Mouse (Mus musculus) natural killer cell, adult 2 months (primary cell): ENCODE data around the gene Pa2g4.
"Not testable (repeated sequence)": the region's sequence is repeated elsewhere in the genome, so short reads cannot be mapped to it uniquely, and the experiment has no call there.

Source experiments
- DNase-seq, 2 experiments: peaks; one replicate each; pipeline ENCODE4 v3.0.0; 2022; ENCODE audit warnings: low spot score in 2 of 2

Pa2g4 gene

DNA sequence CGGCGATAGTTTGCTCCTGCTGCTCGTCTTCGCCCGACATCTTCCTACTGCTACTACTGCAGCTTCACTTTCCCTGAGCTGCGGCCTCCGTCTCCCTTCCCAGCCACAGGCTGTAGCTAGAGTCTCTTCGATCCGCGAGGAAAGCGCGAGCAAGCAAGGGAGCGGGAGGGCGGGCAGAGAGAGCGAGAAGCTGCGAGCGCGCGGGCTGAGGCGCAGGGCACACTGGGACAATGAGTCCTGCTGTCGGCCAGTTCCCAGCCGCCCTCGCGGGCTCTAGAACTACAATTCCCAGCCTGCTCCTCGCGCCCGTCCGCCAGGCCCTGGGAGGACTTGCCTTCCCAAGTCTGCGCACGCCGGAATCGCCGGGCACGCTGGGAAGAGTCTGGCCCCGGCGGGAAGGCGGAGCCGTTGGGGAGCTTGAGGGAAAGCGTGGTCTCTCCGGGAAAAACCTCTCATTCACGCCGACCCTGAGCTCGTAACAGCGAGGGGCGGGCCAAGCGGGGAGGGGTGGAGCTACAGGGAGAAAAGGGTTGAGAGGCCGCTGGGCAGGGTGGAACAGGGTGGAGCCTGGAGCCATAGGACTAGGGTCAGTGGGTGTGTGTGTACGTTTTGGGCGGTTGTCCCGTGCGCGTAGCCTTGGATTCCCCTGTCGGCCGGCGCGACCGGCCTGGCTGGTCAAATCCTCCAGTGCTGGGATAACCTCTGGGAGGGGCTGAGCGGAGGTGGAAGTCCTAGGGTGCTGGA lies at the start of gene Pa2g4:
Gene Pa2g4 (minus strand): TSS at position 200 of the 744 bp plus-strand sequence.
- DNase-seq = peak; percentile 87 to 88

DNA sequence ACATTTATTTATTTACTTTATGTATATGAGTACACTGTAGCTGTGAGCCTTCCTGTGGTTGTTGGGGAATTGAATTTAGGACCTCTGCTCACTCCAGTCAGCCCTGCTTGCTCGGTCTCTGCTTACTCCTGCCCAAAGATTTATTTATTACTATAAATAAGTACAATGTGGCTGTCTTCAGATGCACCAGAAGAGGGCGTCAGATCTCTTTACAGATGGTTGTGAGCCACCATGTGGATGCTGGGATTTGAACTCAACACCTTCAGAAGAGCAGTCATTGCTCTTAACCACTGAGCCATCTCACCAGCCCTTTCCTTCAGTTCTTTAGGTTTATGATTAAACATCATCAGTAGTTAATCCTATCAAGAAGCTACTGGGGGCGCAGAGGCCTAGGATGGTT lies 49.1 kb upstream of the Pa2g4 start:
- DNase-seq = no peak

- DNase-seq = not testable (repeated sequence)
Observed at GRCm38 (mm10) chr10:128613820-128614219, 48.0 kb upstream of the Pa2g4 start.

GRCm38 (mm10) chr10:128613154-128613440 lies 47.3 kb upstream of the Pa2g4 start:
- DNase-seq = no peak

GRCm38 (mm10) chr10:128612433-128613153 lies 46.8 kb upstream of the Pa2g4 start:
- peak; percentile 55 to 76 for DNase-seq

- no peak for DNase-seq
Observed at GRCm38 (mm10) chr10:128606483-128606882, 40.7 kb upstream of the Pa2g4 start.

DNA sequence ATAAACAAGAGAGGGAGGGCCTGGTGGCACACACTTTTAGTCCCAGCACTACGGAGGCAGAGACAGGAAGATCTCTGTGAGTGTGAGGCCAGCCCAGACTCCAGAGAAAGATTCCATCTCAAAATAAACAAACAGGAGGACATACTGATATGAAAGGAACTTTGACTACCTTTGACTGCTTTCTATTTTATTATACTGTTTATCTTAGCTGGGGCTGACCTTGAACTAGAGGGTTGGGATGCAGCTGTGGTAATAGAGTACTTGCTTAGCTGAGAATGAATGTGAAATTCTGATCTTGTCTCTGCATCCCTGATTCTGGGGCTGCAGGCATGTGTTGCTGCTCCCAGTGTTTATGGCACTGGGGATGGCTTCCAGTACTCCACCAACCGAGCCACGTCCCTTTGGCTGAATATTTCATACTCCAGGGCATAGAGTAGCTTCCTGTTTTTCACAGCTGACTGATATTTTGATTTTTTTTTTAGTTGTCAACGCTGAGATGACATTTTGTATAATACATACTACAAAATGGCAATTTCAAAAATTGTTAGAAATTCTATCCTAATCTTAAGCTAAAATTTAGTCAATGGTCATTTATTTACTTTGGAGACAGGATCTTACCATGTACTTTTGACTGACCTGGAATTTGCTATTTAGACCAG lies 36.8 kb upstream of the Pa2g4 start:
- DNase-seq = no peak

DNA sequence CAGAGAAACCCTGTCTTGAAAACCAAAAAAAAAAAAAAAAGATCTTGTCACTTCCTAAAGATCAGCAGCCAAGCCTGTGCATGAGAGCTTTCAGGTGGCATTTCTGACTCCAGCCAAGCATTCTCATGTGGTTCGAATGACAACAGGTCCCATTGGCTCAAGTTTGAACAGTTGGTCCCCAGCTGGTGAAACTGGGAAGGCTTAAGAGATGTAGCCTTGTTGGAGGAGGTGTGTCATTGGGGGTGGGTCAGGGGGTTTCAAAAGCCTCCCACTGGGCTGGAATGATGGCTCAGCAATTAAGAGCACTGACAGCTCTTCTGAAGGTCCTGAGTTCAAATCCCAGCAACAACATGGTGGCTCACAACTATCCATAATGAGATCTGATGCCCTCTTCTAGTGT lies 35.7 kb upstream of the Pa2g4 start:
- DNase-seq = no peak

GRCm38 (mm10) chr10:128598476-128598875 lies 32.7 kb upstream of the Pa2g4 start:
- no peak for DNase-seq

GRCm38 (mm10) chr10:128592797-128593196 lies 27.0 kb upstream of the Pa2g4 start:
- no peak for DNase-seq

DNA sequence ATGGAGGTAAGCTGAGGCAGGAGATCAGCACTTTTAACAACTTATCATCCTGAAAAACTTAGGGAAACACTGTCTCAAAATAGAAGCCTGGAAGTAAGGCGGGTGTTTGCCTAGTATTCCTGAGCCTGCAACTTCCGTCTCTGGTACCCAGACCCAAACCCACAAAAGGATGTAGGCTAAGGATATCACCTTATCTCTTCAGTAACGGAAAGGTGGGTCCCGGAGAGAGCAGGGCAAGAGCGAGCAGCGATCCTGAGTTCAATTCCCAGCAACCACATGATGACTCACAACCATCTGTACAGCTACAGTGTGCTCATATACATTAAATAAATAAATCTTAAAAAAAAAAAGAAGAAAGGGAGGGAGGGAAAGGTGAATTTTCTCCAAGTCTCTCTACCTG lies 25.6 kb upstream of the Pa2g4 start:
- no peak for DNase-seq

DNA sequence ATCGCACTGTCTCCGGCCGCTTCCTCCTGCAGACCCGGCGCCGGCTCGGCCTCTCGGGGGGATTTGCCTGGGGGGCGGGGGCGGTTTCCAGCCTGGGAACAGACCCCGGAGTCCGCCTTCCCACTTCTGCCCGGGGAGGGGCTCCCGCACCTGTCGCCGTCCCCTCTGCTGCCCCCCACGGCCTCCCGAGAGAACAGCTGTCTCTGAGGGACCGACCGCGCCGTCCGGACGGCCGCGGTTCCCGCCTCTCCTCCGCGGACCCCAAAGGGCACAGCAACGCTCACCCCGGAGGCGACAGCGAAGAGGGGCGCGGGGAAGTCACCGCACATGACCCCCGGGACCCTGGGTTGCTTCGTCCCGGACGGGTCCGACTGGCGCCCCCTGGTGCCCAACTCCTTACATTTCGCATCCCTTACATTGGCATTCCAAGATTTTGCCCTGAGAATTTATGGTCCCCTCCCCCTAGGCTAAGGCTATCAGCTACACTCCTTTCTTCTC lies 24.5 kb upstream of the Pa2g4 start:
- DNase-seq = peak in 1 of 2 experiments; percentile 45

DNA sequence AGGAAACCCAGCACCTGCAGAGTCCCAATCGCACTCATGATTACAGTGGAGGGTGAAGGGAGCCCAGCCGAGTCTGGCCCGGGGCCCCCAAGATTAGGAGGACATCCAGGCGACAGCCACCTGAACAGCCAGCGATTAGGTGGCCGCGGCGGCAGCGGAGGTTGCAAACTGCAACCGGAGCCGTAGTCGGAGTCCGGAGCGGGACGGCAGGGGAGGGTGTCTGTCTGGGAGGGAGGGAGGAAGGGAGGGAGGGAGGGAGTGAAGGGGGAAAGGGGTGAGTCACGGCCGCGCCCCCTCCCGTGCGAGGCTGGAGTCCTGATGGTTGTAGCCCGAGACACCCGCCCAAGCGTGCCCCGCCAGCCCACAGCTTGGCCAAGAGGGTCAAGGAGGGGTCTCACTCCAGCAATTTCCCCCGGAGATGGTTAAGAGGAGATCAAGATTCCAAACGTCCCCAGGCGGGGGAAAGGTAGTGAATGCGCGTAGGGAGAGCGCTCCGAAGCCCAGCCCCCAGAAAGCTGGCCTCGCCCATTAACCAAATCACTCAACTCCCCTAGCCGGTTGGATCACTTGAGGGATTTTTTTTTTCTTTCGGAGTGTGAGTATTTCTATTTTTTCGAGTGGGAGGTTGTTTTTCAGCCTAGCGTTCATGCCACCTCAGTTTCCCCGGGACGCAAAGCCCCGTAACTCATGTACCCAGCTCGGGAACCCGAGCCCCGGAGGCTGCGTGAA lies 23.8 kb upstream of the Pa2g4 start, which contains the start of gene Erbb3:
Gene Erbb3 (minus strand): TSS at position 189 of the 729 bp plus-strand sequence.
- DNase-seq = peak in 1 of 2 experiments; percentile 26

- no peak for DNase-seq
Observed at GRCm38 (mm10) chr10:128588775-128589463, 23.1 kb upstream of the Pa2g4 start.

DNA sequence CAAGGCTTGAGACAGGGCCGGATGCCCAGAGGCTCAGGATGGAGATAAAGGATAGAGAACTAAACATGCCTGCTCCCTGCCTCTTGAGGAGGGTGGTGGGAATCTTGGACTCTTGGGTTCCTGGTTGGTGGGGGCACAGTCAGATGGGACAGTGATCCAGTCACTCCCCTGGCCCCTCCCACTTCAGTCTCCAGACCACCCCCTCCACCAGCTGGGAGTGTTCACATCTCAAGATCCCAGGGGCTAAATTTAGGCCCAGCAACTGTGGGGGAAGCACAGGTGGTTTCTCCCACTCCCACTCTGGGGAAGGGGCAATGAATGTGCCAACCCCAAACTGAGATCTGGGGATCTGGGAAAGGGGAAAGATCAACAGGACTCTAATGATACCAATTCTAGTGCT lies 22.3 kb upstream of the Pa2g4 start:
- DNase-seq = no peak

DNA sequence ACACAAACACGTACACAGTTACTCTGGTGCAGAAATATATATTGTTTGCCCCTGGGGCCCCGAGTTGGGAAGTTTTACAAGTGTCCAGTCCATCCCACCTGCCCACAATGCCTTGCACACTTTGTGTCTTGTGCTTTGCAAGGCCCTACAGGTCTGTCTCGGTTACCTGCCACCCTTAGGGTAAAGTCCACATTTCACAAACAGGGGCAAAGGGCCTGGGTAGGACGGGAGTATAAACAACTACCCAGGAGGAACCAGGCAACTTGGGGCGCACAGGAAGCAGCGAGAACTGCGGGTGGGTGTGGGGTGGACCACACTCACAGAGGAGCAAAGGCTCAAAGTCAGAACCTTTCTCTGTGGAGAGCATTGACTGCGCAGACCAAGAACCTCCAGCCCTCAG lies 21.9 kb upstream of the Pa2g4 start:
- no peak for DNase-seq

- DNase-seq = no peak
Observed at GRCm38 (mm10) chr10:128587120-128587519, 21.3 kb upstream of the Pa2g4 start.

GRCm38 (mm10) chr10:128586546-128586945 lies 20.8 kb upstream of the Pa2g4 start:
- DNase-seq = no peak

DNA sequence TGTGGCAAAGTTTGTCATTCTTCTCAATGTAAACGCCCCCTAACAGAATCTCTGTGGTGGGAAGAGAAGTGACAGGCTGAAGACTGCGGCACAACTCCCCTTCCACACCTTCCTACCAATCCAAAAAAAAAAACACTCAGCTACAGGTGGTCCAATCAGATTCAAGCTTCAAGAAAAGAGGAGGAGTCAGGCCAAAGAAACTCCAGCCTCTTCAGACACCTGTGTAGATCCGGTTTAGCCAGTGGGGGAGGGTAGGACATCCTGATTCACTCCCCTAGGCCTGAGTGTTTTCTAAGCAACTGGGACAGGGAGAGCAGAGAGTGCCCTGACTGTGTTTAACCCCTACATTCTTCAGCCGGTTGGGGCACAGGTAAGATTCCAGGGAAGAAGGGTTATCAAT lies 18.6 kb upstream of the Pa2g4 start:
- no peak for DNase-seq

DNA sequence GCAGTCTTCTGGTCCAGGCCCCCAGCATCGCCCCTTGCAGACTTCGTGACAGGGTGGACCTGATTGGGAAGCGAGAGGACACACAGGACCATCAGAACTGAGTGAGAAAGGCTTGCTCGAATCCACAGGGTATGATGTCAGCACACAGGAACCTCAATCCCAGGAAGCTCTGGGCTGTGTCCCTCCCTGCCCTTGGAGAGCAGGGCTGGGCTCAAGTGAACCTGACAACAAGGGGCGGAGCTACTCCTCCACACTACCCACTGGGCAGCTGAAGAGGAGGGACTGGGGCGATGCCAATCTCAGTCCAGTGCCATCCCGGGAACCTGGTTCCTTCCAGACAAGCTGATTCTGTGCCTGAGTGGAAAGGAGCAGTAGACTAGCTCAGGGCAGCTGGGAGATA lies 17.9 kb upstream of the Pa2g4 start:
- no peak for DNase-seq

GRCm38 (mm10) chr10:128579731-128580130 lies 13.9 kb upstream of the Pa2g4 start:
- DNase-seq = no peak
